Mouse (Mus musculus): ENCODE data around the gene Gpr160.
"Not testable (repeated sequence)": the region's sequence is repeated elsewhere in the genome, so short reads cannot be mapped to it uniquely, and the experiment has no call there.

The Gpr160 gene

GRCm38 (mm10) chr3:30855604-30856458 is at the start of gene Gpr160:
Gene Gpr160, plus strand, starts transcription at chr3:30855950.
- DNase-seq (ENCODE audit: low spot score in 2 of 2): peak; percentile 45 to 62

DNA sequence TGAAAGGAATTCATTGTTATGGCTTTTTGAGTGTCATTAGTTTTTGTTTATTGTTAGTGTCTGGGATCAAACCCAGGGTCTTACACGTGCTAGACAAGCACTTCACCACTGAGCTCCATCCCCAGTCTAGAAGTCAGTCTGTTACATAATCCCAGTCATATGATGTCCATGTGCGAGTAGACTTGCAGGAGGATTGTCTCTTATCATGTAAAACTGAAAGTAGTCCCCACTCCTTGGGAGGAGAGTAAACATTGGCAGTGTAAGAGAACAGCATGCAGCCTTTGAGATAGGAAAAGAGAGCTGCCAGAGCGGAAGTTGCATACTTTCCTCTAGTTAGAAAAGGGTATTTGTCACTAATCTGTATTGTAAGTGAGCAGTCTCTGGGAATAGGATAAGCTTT is 42.9 kb upstream of the Gpr160 start:
- DNase-seq (ENCODE audit: low spot score in 2 of 2): no peak

GRCm38 (mm10) chr3:30818630-30819125 is 37.1 kb upstream of the Gpr160 start:
- DNase-seq (ENCODE audit: low spot score in 2 of 2): no peak

- DNase-seq (ENCODE audit: low spot score in 2 of 2): no peak
These were observed 33.6 kb upstream of the Gpr160 start for GRCm38 (mm10) chr3:30822163-30822562.

DNA sequence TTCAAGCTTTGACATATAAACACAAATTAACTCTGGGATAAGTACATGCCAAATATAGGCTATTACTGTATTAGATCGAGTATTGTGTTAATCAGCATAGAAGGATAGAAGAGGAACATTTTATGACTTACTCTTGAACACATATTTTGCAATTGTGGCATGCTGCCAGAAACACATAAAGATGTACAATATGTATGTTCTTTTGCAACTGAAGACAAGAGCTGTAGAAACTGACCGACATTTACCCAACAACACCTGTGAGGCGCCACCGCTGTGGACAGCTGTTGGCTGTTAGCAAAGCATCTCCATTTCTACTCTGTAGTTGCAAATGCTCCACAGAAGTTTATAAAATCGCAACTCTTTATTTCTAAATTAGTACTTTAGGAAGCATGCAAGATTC is 29.7 kb upstream of the Gpr160 start:
- no peak for DNase-seq (ENCODE audit: low spot score in 2 of 2)

- DNase-seq (ENCODE audit: low spot score in 2 of 2): no peak
These were observed 23.7 kb upstream of the Gpr160 start for GRCm38 (mm10) chr3:30831848-30832606.

- DNase-seq (ENCODE audit: low spot score in 2 of 2): no peak
These were observed 22.5 kb upstream of the Gpr160 start for GRCm38 (mm10) chr3:30833254-30833653.

GRCm38 (mm10) chr3:30845755-30846154 is 10.0 kb upstream of the Gpr160 start:
- DNase-seq (ENCODE audit: low spot score in 2 of 2): no peak

DNA sequence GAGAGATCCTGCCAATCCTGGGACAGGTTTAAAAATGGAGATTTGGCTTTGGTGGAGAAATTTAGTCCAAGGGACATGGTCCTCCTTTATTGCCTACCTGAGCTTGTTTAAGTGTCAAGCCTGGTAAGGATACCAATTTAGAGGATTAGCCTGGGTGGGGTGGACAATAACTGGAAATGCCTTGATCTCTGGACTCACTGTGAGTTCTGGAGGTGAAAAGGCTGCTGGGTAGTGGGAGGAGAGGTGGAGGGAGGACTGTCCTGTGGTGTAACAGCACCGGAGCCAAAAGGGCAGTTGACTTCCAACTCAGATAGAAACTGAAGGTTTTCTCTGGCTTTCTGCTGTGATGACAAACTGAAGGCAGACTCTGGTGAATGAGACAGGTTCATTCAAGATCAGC is 8.3 kb upstream of the Gpr160 start:
- DNase-seq (ENCODE audit: low spot score in 2 of 2): no peak

GRCm38 (mm10) chr3:30851422-30851821 is 4.3 kb upstream of the Gpr160 start:
- DNase-seq (ENCODE audit: low spot score in 2 of 2): no peak

DNA sequence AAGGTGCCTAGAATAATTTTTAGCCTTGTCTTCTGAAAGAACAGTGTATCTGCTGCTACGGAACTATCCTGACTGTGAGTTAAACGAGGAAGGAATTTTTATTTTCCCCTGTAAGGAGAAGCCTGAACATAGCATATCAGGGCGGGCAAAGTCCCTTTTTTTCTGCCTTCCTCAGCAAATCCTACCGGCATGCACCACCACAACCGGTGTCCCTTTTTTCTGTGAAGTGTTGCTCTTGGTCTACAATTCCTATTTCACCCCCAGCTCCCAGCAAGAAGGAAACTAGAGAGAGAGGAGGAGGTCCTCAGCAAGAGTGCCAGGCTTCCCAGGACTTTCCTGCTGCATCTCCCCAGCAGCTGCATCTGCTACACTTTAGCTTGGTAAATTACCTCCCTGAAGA is 2.2 kb upstream of the Gpr160 start:
- DNase-seq (ENCODE audit: low spot score in 2 of 2): no peak

GRCm38 (mm10) chr3:30859599-30859998 is 3.8 kb downstream of the Gpr160 start:
- DNase-seq (ENCODE audit: low spot score in 2 of 2): not testable (repeated sequence)

GRCm38 (mm10) chr3:30860705-30861104 is 5.0 kb downstream of the Gpr160 start:
- no peak for DNase-seq (ENCODE audit: low spot score in 2 of 2)

- DNase-seq (ENCODE audit: low spot score in 2 of 2): no peak
These were observed 8.1 kb downstream of the Gpr160 start for GRCm38 (mm10) chr3:30863712-30864435.

- DNase-seq (ENCODE audit: low spot score in 2 of 2): peak; percentile 6 to 32
These were observed 8.9 kb downstream of the Gpr160 start for GRCm38 (mm10) chr3:30864640-30865039.

DNA sequence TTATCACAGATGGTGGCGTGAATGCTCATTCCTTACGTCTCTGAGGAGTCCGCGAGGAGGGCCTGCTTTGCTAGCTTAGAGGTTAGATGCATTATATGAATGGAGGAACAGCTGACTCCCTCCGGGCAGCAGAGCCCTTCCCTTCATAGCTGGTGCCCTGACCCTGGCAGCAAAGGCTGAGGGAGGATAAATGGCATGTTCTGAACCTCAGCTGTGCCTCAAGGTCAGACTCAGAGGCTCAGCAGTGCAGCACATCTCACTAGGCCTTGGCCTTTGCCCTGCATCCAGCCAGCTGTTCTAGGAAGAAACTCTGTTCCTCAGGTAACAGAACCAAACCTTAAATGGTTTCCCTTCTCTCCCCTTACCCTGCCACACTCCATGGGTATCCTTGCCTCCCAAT is 12.4 kb downstream of the Gpr160 start:
- DNase-seq (ENCODE audit: low spot score in 2 of 2): no peak

DNA sequence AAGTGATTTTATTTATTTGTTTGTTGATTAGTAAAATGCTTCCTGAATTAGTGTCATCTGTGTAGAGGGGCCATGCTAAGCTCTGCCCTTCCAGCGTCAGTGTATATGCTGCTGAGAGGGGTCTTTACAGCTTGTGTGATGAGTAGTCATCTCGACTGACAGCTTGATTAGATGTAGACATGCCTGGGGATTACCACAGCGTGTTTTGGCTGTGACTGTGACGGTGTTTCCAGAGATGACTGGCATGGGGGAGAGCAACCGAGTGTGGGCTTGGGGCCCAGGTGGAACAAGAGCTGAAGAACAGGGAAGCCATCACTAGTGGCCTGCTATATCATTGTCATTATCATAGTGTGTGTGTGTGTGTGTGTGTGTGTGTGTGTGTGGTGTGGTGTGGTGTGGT is 12.9 kb downstream of the Gpr160 start:
- no peak for DNase-seq (ENCODE audit: low spot score in 2 of 2)

DNA sequence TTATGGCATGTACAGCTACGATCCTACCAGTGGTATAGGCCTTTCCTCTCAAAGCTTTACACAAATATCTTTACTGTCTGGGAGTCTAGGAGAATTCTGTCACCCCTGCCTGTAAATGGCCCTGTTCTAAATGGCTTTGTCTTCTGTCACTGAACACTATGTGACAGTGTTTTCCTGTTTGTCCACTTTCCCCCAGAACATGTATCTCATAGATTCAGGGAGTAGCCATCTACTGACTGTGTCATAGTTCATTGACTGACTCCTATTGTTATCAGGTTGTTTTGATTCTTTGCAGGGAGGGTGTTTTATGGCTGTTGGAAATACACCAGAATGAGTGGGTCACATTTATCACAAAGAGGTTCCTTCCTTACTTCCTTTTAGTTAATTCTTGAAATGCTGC is 14.2 kb downstream of the Gpr160 start:
- DNase-seq (ENCODE audit: low spot score in 2 of 2): no peak

- no peak for DNase-seq (ENCODE audit: low spot score in 2 of 2)
These were observed 21.0 kb downstream of the Gpr160 start for GRCm38 (mm10) chr3:30876709-30877108.

GRCm38 (mm10) chr3:30887449-30887848 is 31.7 kb downstream of the Gpr160 start:
- DNase-seq (ENCODE audit: low spot score in 2 of 2): no peak

DNA sequence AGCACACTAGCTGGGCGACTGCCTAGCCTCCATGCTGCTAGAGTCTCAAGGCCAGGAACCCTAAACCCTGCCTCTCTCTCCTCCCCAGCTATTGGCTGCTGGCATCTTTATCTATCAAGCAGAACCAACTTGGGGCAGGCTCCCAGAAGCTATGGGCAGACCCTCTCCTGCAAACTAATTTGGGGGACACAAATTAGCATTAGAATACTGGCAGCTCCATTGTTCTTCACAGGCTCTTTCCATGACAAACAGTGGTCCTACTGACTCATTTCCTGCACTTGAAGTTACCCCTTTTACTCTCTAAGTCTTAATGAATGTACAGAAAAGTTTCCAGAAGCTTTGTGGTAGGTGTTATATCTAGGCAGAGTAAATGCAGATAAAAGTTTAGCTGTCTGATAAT is 33.3 kb downstream of the Gpr160 start:
- DNase-seq (ENCODE audit: low spot score in 2 of 2): no peak

DNA sequence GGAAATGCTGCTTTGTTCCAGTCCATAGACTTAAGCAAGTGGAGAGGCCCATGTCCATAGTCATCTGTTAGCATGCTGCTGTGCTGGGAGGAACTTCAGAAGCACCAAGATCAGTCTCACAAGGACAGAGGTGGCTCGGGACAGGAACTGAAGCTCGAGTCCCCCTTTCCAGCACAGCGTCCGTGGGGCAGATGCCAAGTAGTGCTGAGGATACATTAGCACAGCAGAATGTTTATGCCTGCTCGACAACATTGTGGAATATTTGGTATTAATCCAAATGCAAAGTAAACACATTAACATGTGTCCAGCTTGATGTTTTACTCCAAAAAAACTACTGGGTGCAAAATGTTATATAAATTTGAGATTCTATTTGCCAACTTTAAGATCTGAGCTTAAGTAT is 41.0 kb downstream of the Gpr160 start:
- no peak for DNase-seq (ENCODE audit: low spot score in 2 of 2)
